Mouse (Mus musculus): ENCODE results near the gene Nipal3. TPM values are rescaled to one million over a fixed set of nuclear protein-coding genes. Genes with fewer than 3 reads are reported as not detected.

Nipal3 gene
- polyA plus RNA-seq (2012; ENCODE audit: insufficient read depth, low replicate concordance) = 50.7 and 286 TPM in 2 replicates

- Histone ChIP-seq H3K36me3 (replicated peaks; ENCODE audit: low read length) (peaks cover 49% of the 10 kb centered on the region), H3K27me3 (replicated peaks) (no peaks in the 10 kb centered on the region), H3K4me3 (replicated peaks) (peak within 1 kb of the TSS; percentile 99), H3K9me3 (no peaks in the 10 kb centered on the region), H3K4me1 (peaks cover 81% of the 10 kb centered on the region)
- TF ChIP-seq GATA1 (IDR thresholded peaks at IDR 0.05; ENCODE audit: borderline replicate concordance, low read length) = no peak
- no peak for TF ChIP-seq FLI1 (IDR thresholded peaks at IDR 0.05; ENCODE audit: low read length)
Observed at GRCm38 (mm10) chr4:135494521-135495396, at the start of gene Nipal3, which contains the start of gene Stpg1. TSS of gene Nipal3 (minus strand) at chr4:135495038. TSS of gene Stpg1 (plus strand) at chr4:135494790.

- no peak for TF ChIP-seq FLI1 (IDR thresholded peaks at IDR 0.05; ENCODE audit: low read length)
- TF ChIP-seq GATA1 (IDR thresholded peaks at IDR 0.05; ENCODE audit: borderline replicate concordance, low read length) = no peak
- no peak overlapping the region for H3K4me3 ChIP-seq (replicated peaks)
- H3K9me3 ChIP-seq = peaks cover 7% of the 10 kb centered on the region
- no peaks in the 10 kb centered on the region for H3K36me3 ChIP-seq (replicated peaks; ENCODE audit: low read length)
- H3K4me1 ChIP-seq = peaks cover 39% of the 10 kb centered on the region
- H3K27me3 ChIP-seq (replicated peaks) = peaks cover 60% of the 10 kb centered on the region
Observed at GRCm38 (mm10) chr4:135544284-135544683, 49.4 kb upstream of the Nipal3 start.

DNA sequence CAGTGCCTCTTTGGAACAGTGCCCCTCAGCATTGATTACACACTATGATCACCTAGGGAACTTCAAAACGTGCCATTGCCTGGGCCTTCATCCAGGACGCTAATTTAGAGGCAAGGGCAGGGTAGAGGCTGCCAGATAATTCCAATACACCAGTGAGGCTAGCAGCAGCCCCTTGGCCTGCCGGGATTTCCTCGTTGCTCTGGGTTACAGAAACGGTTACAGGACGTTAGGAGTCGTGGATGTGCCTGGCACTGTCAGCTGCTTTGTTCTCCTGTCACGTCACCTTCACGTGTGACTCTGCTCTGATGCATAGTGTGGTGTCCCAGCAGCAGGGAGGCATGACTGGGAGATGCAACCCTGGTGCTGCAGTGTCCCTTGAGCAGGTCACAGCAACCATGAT is 45.2 kb upstream of the Nipal3 start:
- H3K9me3 ChIP-seq = peaks cover 13% of the 10 kb centered on the region
- peaks cover 23% of the 10 kb centered on the region for H3K4me1 ChIP-seq
- H3K36me3 ChIP-seq (replicated peaks; ENCODE audit: low read length) = no peaks in the 10 kb centered on the region
- peaks cover 66% of the 10 kb centered on the region for H3K27me3 ChIP-seq (replicated peaks)
- H3K4me3 ChIP-seq (replicated peaks) = peak overlapping the region; percentile 13
- TF ChIP-seq GATA1 (IDR thresholded peaks at IDR 0.05; ENCODE audit: borderline replicate concordance, low read length) (no peak), FLI1 (IDR thresholded peaks at IDR 0.05; ENCODE audit: low read length) (no peak)

DNA sequence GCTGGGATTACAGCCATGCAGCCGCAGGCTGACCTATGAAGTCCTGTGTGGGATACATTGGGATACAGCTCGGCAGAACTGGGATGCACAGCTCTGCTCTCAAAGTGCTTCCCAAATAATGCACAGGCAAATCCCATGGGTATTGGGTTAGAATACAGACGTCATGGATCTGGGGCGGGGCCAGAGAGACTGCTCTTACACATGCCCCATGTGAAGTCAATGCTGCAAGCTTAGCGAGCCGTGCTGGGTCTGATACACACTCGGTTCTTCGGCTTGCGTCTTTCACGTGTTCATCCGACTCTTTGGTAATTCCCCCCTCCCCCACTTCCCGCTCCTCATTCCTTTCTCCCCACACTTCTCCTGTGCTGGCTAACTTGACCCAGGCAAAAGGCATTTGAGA is 44.2 kb upstream of the Nipal3 start:
- H3K4me3 ChIP-seq (replicated peaks) = no peak overlapping the region
- H3K4me1 ChIP-seq = peaks cover 18% of the 10 kb centered on the region; the same call in 1 of the 2 replicates
- peaks cover 18% of the 10 kb centered on the region for H3K9me3 ChIP-seq
- H3K27me3 ChIP-seq (replicated peaks) = peaks cover 62% of the 10 kb centered on the region
- H3K36me3 ChIP-seq (replicated peaks; ENCODE audit: low read length) = no peaks in the 10 kb centered on the region
- TF ChIP-seq FLI1 (IDR thresholded peaks at IDR 0.05; ENCODE audit: low read length) (no peak), GATA1 (IDR thresholded peaks at IDR 0.05; ENCODE audit: borderline replicate concordance, low read length) (no peak)

DNA sequence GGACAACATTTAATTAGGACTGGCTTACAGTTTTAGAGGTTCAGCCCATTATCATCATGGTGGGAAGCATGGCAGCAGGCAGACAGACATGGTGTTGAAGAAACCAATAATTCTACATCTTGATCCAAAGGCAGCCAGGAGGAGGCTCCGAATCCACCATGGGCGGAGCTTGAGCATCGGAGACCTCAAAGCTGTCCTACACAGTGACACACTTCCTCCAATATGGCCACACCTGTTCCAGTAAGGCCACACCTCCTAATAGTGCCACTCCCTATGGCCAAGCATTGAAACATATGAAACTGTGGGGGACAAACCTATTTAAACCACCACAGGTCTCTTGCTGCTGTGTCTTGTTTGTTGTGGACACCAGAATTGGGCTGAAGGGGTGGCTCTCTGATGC is 40.2 kb upstream of the Nipal3 start:
- H3K4me1 ChIP-seq = peaks cover 9% of the 10 kb centered on the region; the same call in 1 of the 2 replicates
- H3K36me3 ChIP-seq (replicated peaks; ENCODE audit: low read length) = no peaks in the 10 kb centered on the region
- H3K4me3 ChIP-seq (replicated peaks) = no peak overlapping the region
- TF ChIP-seq FLI1 (IDR thresholded peaks at IDR 0.05; ENCODE audit: low read length) = no peak
- no peak for TF ChIP-seq GATA1 (IDR thresholded peaks at IDR 0.05; ENCODE audit: borderline replicate concordance, low read length)
- H3K9me3 ChIP-seq = peaks cover 35% of the 10 kb centered on the region
- peaks cover 69% of the 10 kb centered on the region for H3K27me3 ChIP-seq (replicated peaks)

DNA sequence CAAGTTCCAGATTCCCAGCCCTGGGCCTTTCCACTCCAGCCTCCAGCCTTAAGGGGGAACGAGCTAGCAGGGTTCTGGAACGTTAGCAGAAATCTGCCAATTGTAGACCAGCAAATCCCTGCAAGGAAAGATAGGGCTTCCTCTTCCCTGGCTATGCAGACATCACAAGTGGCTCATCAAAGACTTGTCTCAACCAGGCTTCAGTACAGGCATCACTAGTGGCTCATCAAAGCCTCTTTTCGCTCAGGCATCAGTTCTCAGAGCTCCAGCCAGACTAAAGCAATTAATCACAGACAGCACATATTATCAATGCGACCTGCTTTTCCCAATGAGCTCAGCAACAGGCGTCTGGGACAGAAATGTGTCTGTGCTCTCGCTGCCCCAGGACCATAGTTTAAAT is 38.2 kb upstream of the Nipal3 start:
- Histone ChIP-seq H3K4me3 (replicated peaks) (no peak overlapping the region), H3K27me3 (replicated peaks) (peaks cover 64% of the 10 kb centered on the region), H3K9me3 (peaks cover 31% of the 10 kb centered on the region), H3K36me3 (replicated peaks; ENCODE audit: low read length) (no peaks in the 10 kb centered on the region), H3K4me1 (peaks cover 7% of the 10 kb centered on the region; the same call in 1 of the 2 replicates)
- no peak for TF ChIP-seq GATA1 (IDR thresholded peaks at IDR 0.05; ENCODE audit: borderline replicate concordance, low read length)
- no peak for TF ChIP-seq FLI1 (IDR thresholded peaks at IDR 0.05; ENCODE audit: low read length)

- H3K36me3 ChIP-seq (replicated peaks; ENCODE audit: low read length) = no peaks in the 10 kb centered on the region
- peaks cover 3% of the 10 kb centered on the region; the same call in 1 of the 2 replicates for H3K4me1 ChIP-seq
- no peak overlapping the region for H3K4me3 ChIP-seq (replicated peaks)
- peaks cover 31% of the 10 kb centered on the region for H3K9me3 ChIP-seq
- H3K27me3 ChIP-seq (replicated peaks) = peaks cover 60% of the 10 kb centered on the region
- TF ChIP-seq FLI1 (IDR thresholded peaks at IDR 0.05; ENCODE audit: low read length) (no peak), GATA1 (IDR thresholded peaks at IDR 0.05; ENCODE audit: borderline replicate concordance, low read length) (no peak)
Observed at GRCm38 (mm10) chr4:135531771-135532613, 37.2 kb upstream of the Nipal3 start.

- TF ChIP-seq GATA1 (IDR thresholded peaks at IDR 0.05; ENCODE audit: borderline replicate concordance, low read length) = no peak
- no peak for TF ChIP-seq FLI1 (IDR thresholded peaks at IDR 0.05; ENCODE audit: low read length)
Observed at GRCm38 (mm10) chr4:135531236-135531635, 36.4 kb upstream of the Nipal3 start.

DNA sequence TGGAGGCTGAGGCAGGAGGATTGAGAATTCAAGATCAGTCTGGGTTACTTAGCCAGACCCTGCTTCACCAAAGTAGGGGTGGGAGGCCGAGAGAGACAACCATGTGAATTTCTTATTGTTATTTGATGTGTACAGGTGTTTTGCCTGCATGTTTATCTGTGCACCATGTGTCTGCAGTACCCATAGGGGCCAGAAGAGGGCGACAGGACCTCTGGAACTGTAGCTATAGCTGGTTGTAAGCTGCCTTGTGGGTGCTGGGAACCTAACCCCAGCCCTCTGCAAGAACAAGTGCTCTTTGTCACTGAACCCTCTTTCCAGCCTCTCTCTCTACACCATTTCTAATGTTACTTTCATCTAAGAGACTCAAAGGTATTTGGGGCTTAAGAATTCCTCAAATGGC is 35.4 kb upstream of the Nipal3 start:
- Histone ChIP-seq H3K4me3 (replicated peaks) (no peak overlapping the region), H3K4me1 (no peaks in the 10 kb centered on the region), H3K36me3 (replicated peaks; ENCODE audit: low read length) (no peaks in the 10 kb centered on the region), H3K9me3 (peaks cover 29% of the 10 kb centered on the region), H3K27me3 (replicated peaks) (peaks cover 61% of the 10 kb centered on the region)
- TF ChIP-seq FLI1 (IDR thresholded peaks at IDR 0.05; ENCODE audit: low read length) = no peak
- no peak for TF ChIP-seq GATA1 (IDR thresholded peaks at IDR 0.05; ENCODE audit: borderline replicate concordance, low read length)

More at GRCm38 (mm10) chr4:135531236-135531635, 36.4 kb upstream of the Nipal3 start:
- peaks cover 60% of the 10 kb centered on the region for H3K27me3 ChIP-seq (replicated peaks)
- H3K4me3 ChIP-seq (replicated peaks) = no peak overlapping the region
- H3K4me1 ChIP-seq = no peaks in the 10 kb centered on the region
- peaks cover 31% of the 10 kb centered on the region for H3K9me3 ChIP-seq
- no peaks in the 10 kb centered on the region for H3K36me3 ChIP-seq (replicated peaks; ENCODE audit: low read length)
